Comparison of ENCODE assay signal across 17 mouse cellular contexts in the genomic region with DNA sequence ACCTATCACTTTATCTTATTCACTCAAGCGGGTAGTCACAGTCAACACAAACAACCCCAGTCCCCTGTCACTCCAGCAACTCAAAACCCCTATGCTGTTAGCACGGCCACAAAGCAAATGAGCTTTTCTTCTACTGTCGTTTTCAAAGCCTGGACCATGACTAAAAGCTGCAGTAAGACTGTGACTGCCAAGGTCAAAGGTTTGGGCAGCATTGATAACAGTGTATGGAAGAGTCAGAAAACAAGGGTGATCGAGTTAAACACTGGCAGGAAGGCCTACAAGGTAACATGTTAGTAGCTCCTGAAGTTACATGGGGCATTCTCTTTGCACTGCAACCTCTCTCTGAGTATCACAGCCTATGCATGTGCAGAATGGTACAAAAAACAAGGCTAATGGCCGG.
DNase-seq lines count a peak whose midpoint lies in the region; ATAC-seq and TF ChIP-seq lines count a peak whose summit lies in the region.
"Had no signal": no experiment of that assay in that cellular context is flagged by ENCODE, and none has a peak within 500 bp of the region (broad histone marks: within the 10 kb centered on the region; RNA-seq: fewer than 3 reads in every experiment).

No protein-coding gene starts in this region.

- H3K4me1 ChIP-seq in heart, adult 2 months (ENCODE audit: control insufficient read depth, insufficient read depth, low read length): peaks cover 10% of the 10 kb centered on the region
- peaks cover 25% of the 10 kb centered on the region for H3K4me1 ChIP-seq in heart, postnatal 0 days (ENCODE audit: control insufficient read depth, insufficient read depth)
- peaks cover 23% of the 10 kb centered on the region for H3K4me1 ChIP-seq in liver, adult 2 months (ENCODE audit: control insufficient read depth, insufficient read depth, low read length)
- H3K4me1 ChIP-seq in liver, postnatal 0 days (ENCODE audit: insufficient read depth): peaks cover 20% of the 10 kb centered on the region
- peaks cover 40% of the 10 kb centered on the region for H3K4me1 ChIP-seq in embryonic facial prominence, embryonic 10.5 days

- H3K4me3 ChIP-seq in heart, adult 2 months: no peak overlapping the region
- no peak overlapping the region for H3K4me3 ChIP-seq in heart, postnatal 0 days (ENCODE audit: low read depth, low read length)
- H3K4me3 ChIP-seq in liver, adult 2 months (ENCODE audit: insufficient read depth, low read depth, low read length): no peak overlapping the region
- H3K4me3 ChIP-seq in liver, postnatal 0 days (ENCODE audit: low read depth, low read length): no peak overlapping the region
- H3K4me3 ChIP-seq in embryonic facial prominence, embryonic 10.5 days: no peak overlapping the region
- H3K4me3 ChIP-seq: limb, embryonic 13.5 days; neural tube, embryonic 13.5 days had no signal

- H3K9me3 ChIP-seq in heart, postnatal 0 days (replicated peaks; ENCODE audit: control insufficient read depth, low read length): no peaks in the 10 kb centered on the region
- H3K9me3 ChIP-seq in liver, postnatal 0 days (ENCODE audit: low read length): 0 out of 2 replicates have a peak, but pooled peaks cover 2% of the 10 kb centered on the region
- H3K9me3 ChIP-seq in embryonic facial prominence, embryonic 10.5 days: peaks cover 5% of the 10 kb centered on the region
- H3K9me3 ChIP-seq: limb, embryonic 13.5 days; neural tube, embryonic 13.5 days had no signal

- TF ChIP-seq POLR2A in heart, adult 2 months (IDR thresholded peaks at IDR 0.05; ENCODE audit: insufficient read depth, low read depth, low read length): no peak
- TF ChIP-seq POLR2A in liver, adult 2 months (IDR thresholded peaks at IDR 0.05; ENCODE audit: extremely low read depth, insufficient read depth, low read length): no peak

- no peak for TF ChIP-seq CTCF in heart, adult 2 months (IDR thresholded peaks at IDR 0.05)
- no peak for TF ChIP-seq CTCF in heart, postnatal 0 days (IDR thresholded peaks at IDR 0.05; ENCODE audit: low read depth)
- no peak for TF ChIP-seq CTCF in liver, adult 2 months (IDR thresholded peaks at IDR 0.05; ENCODE audit: low read depth, low read length)
- TF ChIP-seq CTCF in liver, postnatal 0 days (IDR thresholded peaks at IDR 0.05; ENCODE audit: low read depth): no peak

- intact Hi-C loops in heart, adult 2 months (cut with DNase I): no loop called here
- intact Hi-C loops in heart, postnatal 14 days (cut with DNase I): no loop called here

- no peak overlapping the region for H3K4me2 ChIP-seq in heart, postnatal 0 days (ENCODE audit: low read depth, low read length)
- no peak overlapping the region for H3K4me2 ChIP-seq in liver, postnatal 0 days (ENCODE audit: low read depth, low read length)
- H3K4me2 ChIP-seq: limb, embryonic 13.5 days; midbrain, embryonic 11.5 days; neural tube, embryonic 13.5 days had no signal

- peaks cover 4% of the 10 kb centered on the region for H3K36me3 ChIP-seq in heart, adult 2 months (ENCODE audit: control insufficient read depth, insufficient read depth, low read length)
- H3K36me3 ChIP-seq in heart, postnatal 0 days (replicated peaks; ENCODE audit: control insufficient read depth, insufficient read depth, low read length): peaks cover 10% of the 10 kb centered on the region; the same call in 1 of the 2 replicates
- H3K36me3 ChIP-seq in liver, adult 2 months (ENCODE audit: control insufficient read depth, insufficient read depth, low read length): peaks cover 10% of the 10 kb centered on the region
- no peaks in the 10 kb centered on the region; the same call in 1 of the 2 replicates for H3K36me3 ChIP-seq in liver, postnatal 0 days (replicated peaks; ENCODE audit: insufficient read depth, low read length)
- H3K36me3 ChIP-seq in embryonic facial prominence, embryonic 10.5 days (replicated peaks): no peaks in the 10 kb centered on the region
- H3K36me3 ChIP-seq: limb, embryonic 13.5 days; neural tube, embryonic 13.5 days had no signal

- no peaks in the 10 kb centered on the region for H3K79me2 ChIP-seq in heart, adult 2 months (replicated peaks; ENCODE audit: control insufficient read depth, insufficient read depth, low read length)
- H3K79me2 ChIP-seq in liver, adult 2 months (ENCODE audit: control insufficient read depth, insufficient read depth, low read length): 0 out of 2 replicates have a peak, but pooled peaks cover 3% of the 10 kb centered on the region

- no peak for DNase-seq in heart, adult 2 months
- no peak for DNase-seq in heart, adult 11 months
- no peak for DNase-seq in heart, postnatal 0 days (ENCODE audit: low spot score)
- no peak for DNase-seq in heart, postnatal 14 days
- peak; percentile 66 for DNase-seq in liver, adult 2 months (ENCODE audit: extremely low read depth, low read depth, low spot score)
- no peak for DNase-seq in liver, postnatal 0 days
- DNase-seq in embryonic facial prominence, embryonic 10.5 days (ENCODE audit: low spot score): no peak
- DNase-seq in cerebellum, postnatal 4 days (ENCODE audit: low spot score in 2 of 2): no peak
- DNase-seq: cerebellum, postnatal 10 days; forebrain, postnatal 0 days; kidney, postnatal 14 days; spleen, adult 18-20 months had no signal

- no peak for ATAC-seq in heart, postnatal 0 days (ENCODE audit: insufficient read depth, low read depth)
- ATAC-seq in liver, postnatal 0 days: no peak
- ATAC-seq: forebrain, postnatal 0 days; inflammation-experienced regulatory T-cells, adult 6 months had no signal

- H3K27me3 ChIP-seq in heart, adult 2 months (ENCODE audit: control insufficient read depth, insufficient read depth, low read length): no peaks in the 10 kb centered on the region
- no peaks in the 10 kb centered on the region for H3K27me3 ChIP-seq in heart, postnatal 0 days (ENCODE audit: control insufficient read depth, insufficient read depth, low read length)
- H3K27me3 ChIP-seq in liver, adult 2 months (ENCODE audit: control insufficient read depth, insufficient read depth, low read length): no peaks in the 10 kb centered on the region
- no peaks in the 10 kb centered on the region for H3K27me3 ChIP-seq in liver, postnatal 0 days (ENCODE audit: insufficient read depth, low read length)
- H3K27me3 ChIP-seq in embryonic facial prominence, embryonic 10.5 days (replicated peaks; ENCODE audit: low read depth, poor library complexity, severe bottlenecking): no peaks in the 10 kb centered on the region
- H3K27me3 ChIP-seq: CH12.LX; limb, embryonic 13.5 days; neural tube, embryonic 13.5 days had no signal

- no peak for TF ChIP-seq EP300 in heart, adult 2 months (IDR thresholded peaks at IDR 0.05; ENCODE audit: insufficient read depth, low read depth, low read length)
- no peak for TF ChIP-seq EP300 in heart, postnatal 0 days (IDR thresholded peaks at IDR 0.05; ENCODE audit: low read depth)
- TF ChIP-seq EP300 in liver, postnatal 0 days (IDR thresholded peaks at IDR 0.05; ENCODE audit: low read depth): no peak

- H3K27ac ChIP-seq in heart, adult 2 months: peak overlapping the region; percentile 16; the same call in 1 of the 2 replicates
- peak overlapping the region; percentile 54 for H3K27ac ChIP-seq in heart, postnatal 0 days (ENCODE audit: low read depth)
- H3K27ac ChIP-seq in liver, adult 2 months (replicated peaks; ENCODE audit: insufficient read depth, low read depth, low read length): no peak overlapping the region
- H3K27ac ChIP-seq in liver, postnatal 0 days (ENCODE audit: low read depth): no peak overlapping the region
- H3K27ac ChIP-seq in embryonic facial prominence, embryonic 10.5 days (replicated peaks): 0 out of 2 replicates have a peak overlapping the region, but pooled peaks have one; percentile 72
- H3K27ac ChIP-seq: limb, embryonic 13.5 days; neural tube, embryonic 13.5 days had no signal

- 73% methylated on average over 5 of the region's 5 CpGs for WGBS in heart, adult 2 months
- WGBS in heart, postnatal 0 days: 66% methylated on average over 5 of the region's 5 CpGs
- 46% methylated on average over 5 of the region's 5 CpGs for WGBS in liver, adult 2 months
- 36% methylated on average over 5 of the region's 5 CpGs for WGBS in liver, postnatal 0 days (ENCODE audit: insufficient replicate concordance)
- WGBS in embryonic facial prominence, embryonic 10.5 days: 64% methylated on average over 5 of the region's 5 CpGs

- no peak overlapping the region for H3K9ac ChIP-seq in heart, adult 2 months (ENCODE audit: low read depth, low read length)
- H3K9ac ChIP-seq in heart, postnatal 0 days (replicated peaks; ENCODE audit: low read depth, low read length): no peak overlapping the region
- no peak overlapping the region for H3K9ac ChIP-seq in liver, adult 2 months (ENCODE audit: low read depth, low read length)
- H3K9ac ChIP-seq in liver, postnatal 0 days (replicated peaks): no peak overlapping the region
- H3K9ac ChIP-seq: forebrain, postnatal 0 days; limb, embryonic 13.5 days; neural tube, embryonic 13.5 days had no signal

Comparison
In these comparisons a context has a peak if more than half of its experiments do, and no peak if none do; other contexts are left out.
1. H3K27ac ChIP-seq: peak in heart, adult 2 months (single experiment), heart, postnatal 0 days (single experiment) and embryonic facial prominence, embryonic 10.5 days (single experiment); none in liver, adult 2 months (single experiment) and liver, postnatal 0 days (single experiment).